Mouse (Mus musculus): ENCODE measurements at regions not wholly inside any gene's neighbourhood (a gene's known extent, or its start where the extent isn't known, plus 50 kb on each side); places are given as distances from the start of the nearest gene placed in this dataset.
"Not testable (repeated sequence)": the region's sequence is repeated elsewhere in the genome, so short reads cannot be mapped to it uniquely, and the experiment has no call there.

- DNase-seq (ENCODE audit: low spot score) = not testable (repeated sequence)
Observed at GRCm38 (mm10) chr13:12726831-12727230, 73.0 kb downstream of the Prl2c3 start.

- DNase-seq (ENCODE audit: low spot score) = not testable (repeated sequence)
Observed at GRCm38 (mm10) chr13:12717972-12718546, 81.8 kb downstream of the Prl2c3 start.

GRCm38 (mm10) chr13:12711471-12712273 is 88.2 kb downstream of the Prl2c3 start:
- no peak for DNase-seq (ENCODE audit: low spot score)

- DNase-seq (ENCODE audit: low spot score) = peak; percentile 15
Observed at GRCm38 (mm10) chr13:12702804-12703612, 96.9 kb downstream of the Prl2c3 start.

GRCm38 (mm10) chr13:12702111-12702803 is 97.6 kb downstream of the Prl2c3 start:
- peak; percentile 17 for DNase-seq (ENCODE audit: low spot score)

- DNase-seq (ENCODE audit: low spot score) = not testable (repeated sequence)
Observed at GRCm38 (mm10) chr13:12693593-12694118, 106.2 kb downstream of the Prl2c3 start.

- DNase-seq (ENCODE audit: low spot score) = not testable (repeated sequence)
Observed at GRCm38 (mm10) chr13:12688778-12689177, 111.1 kb downstream of the Prl2c3 start.

- not testable (repeated sequence) for DNase-seq (ENCODE audit: low spot score)
Observed at GRCm38 (mm10) chr13:12688149-12688548, 111.7 kb downstream of the Prl2c3 start.

GRCm38 (mm10) chr13:12680954-12681571 is 115.4 kb downstream of the Ero1lb start:
- not testable (repeated sequence) for DNase-seq (ENCODE audit: low spot score)

- peak; percentile 13 for DNase-seq (ENCODE audit: low spot score)
Observed at GRCm38 (mm10) chr13:12680283-12680953, 114.7 kb downstream of the Ero1lb start.

GRCm38 (mm10) chr13:12677372-12677771 is 111.7 kb downstream of the Ero1lb start:
- no peak for DNase-seq (ENCODE audit: low spot score)

GRCm38 (mm10) chr13:12671011-12671410 is 105.3 kb downstream of the Ero1lb start:
- DNase-seq (ENCODE audit: low spot score) = not testable (repeated sequence)

GRCm38 (mm10) chr13:12668742-12669141 is 103.1 kb downstream of the Ero1lb start:
- not testable (repeated sequence) for DNase-seq (ENCODE audit: low spot score)

- DNase-seq (ENCODE audit: low spot score) = not testable (repeated sequence)
Observed at GRCm38 (mm10) chr13:12667727-12668665, 102.3 kb downstream of the Ero1lb start.

- not testable (repeated sequence) for DNase-seq (ENCODE audit: low spot score)
Observed at GRCm38 (mm10) chr13:12666050-12666449, 100.4 kb downstream of the Ero1lb start.

All from ovary, postnatal 10 days (tissue).